Mouse (Mus musculus) cortical plate, adult 2 months (tissue): ENCODE data around the gene Nup85.

Experiments
- CTCF ChIP-seq: fragments of 200-500 bp; IDR thresholded peaks from 2 replicates; pipeline ENCODE4 v1.5.1; 2011; ENCODE audit warnings: mild to moderate bottlenecking, control low read depth, low read length; ENCODE audit not compliant: insufficient read depth; ENCODE audit errors: extremely low read depth
- POLR2A ChIP-seq: fragments of 200-500 bp; IDR thresholded peaks from 2 replicates; pipeline ENCODE4 v1.6.1; 2011; ENCODE audit warnings: mild to moderate bottlenecking, low read length, control low read depth; ENCODE audit not compliant: insufficient read depth; ENCODE audit errors: extremely low read depth

- TF ChIP-seq POLR2A, result no peak
- no peak for TF ChIP-seq CTCF
Observed at GRCm38 (mm10) chr11:115630532-115631504, 66.6 kb downstream of the Nup85 start.
